Mouse (Mus musculus) embryonic facial prominence, embryonic 10.5 days (tissue): Measurements from ENCODE around the gene Gfpt2. TPM values are rescaled to one million over a fixed set of nuclear protein-coding genes. Genes with fewer than 3 reads are reported as not detected.

ENCODE experiments used
- DNase-seq: peaks from one replicate; pipeline ENCODE4 v3.0.0-alpha.2; 2017; ENCODE audit warnings: low spot score
- H3K27ac ChIP-seq: fragments of 300-500 bp; sonication (generic); replicated peaks from 2 replicates; pipeline ENCODE4 v1.5.1; 2016; ENCODE audit warnings: mild to moderate bottlenecking
- H3K27me3 ChIP-seq: fragments of 300-500 bp; sonication (generic); replicated peaks from 2 replicates; pipeline ENCODE4 v1.6.1; 2016; ENCODE audit warnings: low read depth, mild to moderate bottlenecking; ENCODE audit not compliant: poor library complexity, severe bottlenecking
- H3K36me3 ChIP-seq: fragments of 300-500 bp; sonication (generic); replicated peaks from 2 replicates; pipeline ENCODE4 v1.6.1; 2016; ENCODE audit warnings: mild to moderate bottlenecking, moderate library complexity
- H3K4me1 ChIP-seq: fragments of 300-500 bp; sonication (generic); 2 replicates; pipeline ENCODE4 v1.6.1; 2016
- H3K4me3 ChIP-seq: fragments of 300-500 bp; sonication (generic); 2 replicates; pipeline ENCODE4 v1.5.1; 2016; ENCODE audit warnings: mild to moderate bottlenecking, moderate library complexity
- H3K9me3 ChIP-seq: fragments of 300-500 bp; sonication (generic); 2 replicates; pipeline ENCODE4 v1.6.1; 2016; ENCODE audit warnings: mild to moderate bottlenecking
- WGBS: fragments of 180-500 bp; shearing (Covaris S2); methylation state at CpG from one replicate; pipeline ENCODE4 v1.1.7; 2016; 5-methylcytosine and 5-hydroxymethylcytosine counted together
- polyA plus RNA-seq: library from polyadenylated mRNA; unstranded; fragments of >200 nt; fragmentation: Nextera tagmentation; extraction: Ambion mirVana; gene quantifications from 2 replicates; pipeline ENCODE4 v1.2.1, GENCODE M21; 2016

Gfpt2 gene
- polyA plus RNA-seq, 1 experiment from 2014 or later = 40.5 TPM

GRCm38 (mm10) chr11:49846401-49847070, 52.6 kb downstream of the Gfpt2 start, which contains the start of gene Mapk9:
Mapk9 (plus strand) TSS chr11:49846751.
- Histone ChIP-seq H3K36me3 (peaks cover 7% of the 10 kb centered on the region), H3K27ac (peak within 1 kb of the TSS; percentile 92), H3K27me3 (no peaks in the 10 kb centered on the region), H3K9me3 (no peaks in the 10 kb centered on the region), H3K4me3 (peak within 1 kb of the TSS; percentile 94), H3K4me1 (peaks cover 23% of the 10 kb centered on the region)
- under 1% methylated on average over 68 of the region's 68 CpGs for WGBS
- DNase-seq = peak; percentile 98

- peak; percentile 51 for DNase-seq
- Histone ChIP-seq H3K27ac (peak overlapping the region; percentile 92), H3K4me3 (peak overlapping the region; percentile 94), H3K9me3 (no peaks in the 10 kb centered on the region), H3K36me3 (peaks cover 7% of the 10 kb centered on the region), H3K27me3 (no peaks in the 10 kb centered on the region), H3K4me1 (peaks cover 23% of the 10 kb centered on the region)
- 10% methylated on average over 29 of the region's 29 CpGs for WGBS
These were observed 53.3 kb downstream of the Gfpt2 start for GRCm38 (mm10) chr11:49847071-49847810.

DNA sequence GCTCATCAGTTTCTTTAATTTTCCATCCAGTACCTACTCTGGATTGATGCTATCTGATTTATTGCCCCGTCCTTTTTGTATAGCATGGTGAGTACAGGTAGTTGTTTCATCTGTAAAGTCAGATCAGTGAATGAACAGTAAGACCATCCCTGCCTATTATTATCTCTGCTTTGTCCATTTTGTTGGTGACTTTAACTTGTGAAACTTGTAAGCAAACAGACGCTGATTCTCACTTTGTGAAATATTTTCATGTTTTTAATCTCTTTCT, 53.8 kb downstream of the Gfpt2 start:
- WGBS = 81% methylated on average over 2 of the region's 2 CpGs
- no peaks in the 10 kb centered on the region for H3K27me3 ChIP-seq
- H3K36me3 ChIP-seq = peaks cover 7% of the 10 kb centered on the region
- no peak overlapping the region for H3K27ac ChIP-seq
- peaks cover 23% of the 10 kb centered on the region for H3K4me1 ChIP-seq
- no peak for DNase-seq
- no peaks in the 10 kb centered on the region for H3K9me3 ChIP-seq
- peak overlapping the region; percentile 94 for H3K4me3 ChIP-seq

- 73% methylated on average over 4 of the region's 4 CpGs for WGBS
- DNase-seq = no peak
- peaks cover 23% of the 10 kb centered on the region for H3K4me1 ChIP-seq
- no peaks in the 10 kb centered on the region for H3K9me3 ChIP-seq
- H3K27ac ChIP-seq = no peak overlapping the region
- H3K36me3 ChIP-seq = peaks cover 7% of the 10 kb centered on the region
- H3K4me3 ChIP-seq = peak overlapping the region; percentile 27; the same call in 1 of the 2 replicates
- no peaks in the 10 kb centered on the region for H3K27me3 ChIP-seq
These were observed 54.3 kb downstream of the Gfpt2 start for GRCm38 (mm10) chr11:49848080-49848815.

DNA sequence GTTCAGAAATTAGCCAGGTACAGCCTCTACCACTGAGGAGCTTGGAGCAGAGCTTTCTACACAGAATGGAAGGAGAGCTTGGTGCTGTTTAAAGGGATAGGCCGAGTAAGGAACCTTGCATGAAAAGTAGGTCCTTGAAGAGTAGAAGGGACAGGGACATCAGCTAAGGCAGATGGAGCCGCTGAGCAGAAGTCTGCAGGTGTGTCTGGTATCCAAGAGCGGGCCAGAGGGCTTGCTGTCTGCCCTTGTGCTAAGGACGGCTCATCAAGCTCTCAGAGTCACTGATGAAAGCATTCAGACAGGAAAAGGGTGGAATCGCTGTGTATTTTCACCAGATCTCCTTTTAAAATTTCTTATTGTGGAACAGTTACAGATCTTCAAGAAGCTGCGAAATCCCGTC, 56.4 kb downstream of the Gfpt2 start:
- Histone ChIP-seq H3K9me3 (no peaks in the 10 kb centered on the region), H3K4me1 (peaks cover 23% of the 10 kb centered on the region), H3K4me3 (no peak overlapping the region), H3K27ac (no peak overlapping the region), H3K27me3 (no peaks in the 10 kb centered on the region), H3K36me3 (peaks cover 20% of the 10 kb centered on the region)
- 91% methylated on average over 7 of the region's 7 CpGs for WGBS
- no peak for DNase-seq

DNA sequence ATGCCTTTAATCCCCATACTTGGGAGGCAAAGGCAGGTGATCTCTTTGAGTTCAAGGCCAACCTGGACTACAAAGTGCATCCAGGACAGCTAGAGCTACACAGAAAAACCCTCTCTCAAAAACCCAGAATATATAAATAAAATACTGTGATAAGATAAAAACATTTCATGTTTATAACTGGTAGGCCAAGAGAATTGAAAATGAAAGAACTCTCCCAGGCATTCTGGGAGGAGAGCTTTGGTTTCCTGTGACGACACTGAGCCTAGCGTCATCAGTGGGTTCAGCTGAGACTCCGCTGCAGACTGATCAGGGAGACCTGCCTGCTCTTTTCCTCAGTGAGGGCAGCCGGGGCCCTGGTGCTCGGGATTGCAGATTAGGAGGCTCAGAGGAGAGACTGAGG, 61.2 kb downstream of the Gfpt2 start:
- H3K4me3 ChIP-seq = no peak overlapping the region
- peaks cover 24% of the 10 kb centered on the region for H3K36me3 ChIP-seq
- DNase-seq = no peak
- no peaks in the 10 kb centered on the region for H3K4me1 ChIP-seq
- no peaks in the 10 kb centered on the region for H3K27me3 ChIP-seq
- 86% methylated on average over 5 of the region's 5 CpGs for WGBS
- no peak overlapping the region for H3K27ac ChIP-seq
- no peaks in the 10 kb centered on the region for H3K9me3 ChIP-seq

GRCm38 (mm10) chr11:49861139-49861538, 67.2 kb downstream of the Gfpt2 start:
- H3K27me3 ChIP-seq = no peaks in the 10 kb centered on the region
- H3K4me3 ChIP-seq = no peak overlapping the region
- no peaks in the 10 kb centered on the region for H3K4me1 ChIP-seq
- no peak for DNase-seq
- 89% methylated on average over 4 of the region's 4 CpGs for WGBS
- no peaks in the 10 kb centered on the region for H3K9me3 ChIP-seq
- no peak overlapping the region for H3K27ac ChIP-seq
- peaks cover 21% of the 10 kb centered on the region for H3K36me3 ChIP-seq

DNA sequence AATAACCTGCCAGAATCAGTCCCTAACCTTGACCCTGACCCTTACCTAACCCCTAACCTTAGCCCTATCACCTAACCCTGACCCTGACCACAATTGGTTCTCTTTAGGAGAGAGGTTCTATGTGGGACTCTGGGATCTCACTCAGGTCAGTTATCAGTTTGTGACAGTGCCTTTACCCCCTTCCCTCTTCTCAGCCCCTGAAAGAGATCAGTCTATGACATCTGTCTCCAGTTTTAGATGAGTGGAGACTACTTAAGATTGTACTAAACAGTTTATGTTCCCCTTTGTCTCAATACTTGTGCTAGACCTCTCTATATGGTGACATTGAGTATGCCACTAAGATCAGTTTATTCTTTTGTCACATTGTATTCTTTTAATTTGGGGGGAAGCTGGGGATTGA, 69.9 kb downstream of the Gfpt2 start:
- no peak for DNase-seq
- Histone ChIP-seq H3K4me3 (no peak overlapping the region), H3K27me3 (no peaks in the 10 kb centered on the region)

DNA sequence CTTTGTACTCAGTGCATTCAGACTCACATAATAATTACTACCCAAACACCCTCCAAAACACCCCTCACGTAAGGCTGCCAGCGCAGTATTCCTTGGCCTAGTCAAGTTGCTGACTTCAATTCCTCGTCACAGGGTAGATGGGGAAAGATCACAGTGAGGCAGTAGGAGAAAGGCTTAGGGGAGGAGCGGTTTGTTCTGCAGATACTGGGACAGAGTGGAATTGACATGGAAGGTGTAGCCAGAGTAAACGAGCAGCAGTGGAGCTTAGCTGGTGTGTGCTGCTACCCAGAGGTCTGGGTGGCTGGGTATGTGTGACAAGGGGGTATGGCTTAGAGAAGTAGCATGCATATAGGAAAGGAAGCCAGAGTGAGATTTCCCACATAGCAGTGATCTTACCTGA, 73.3 kb downstream of the Gfpt2 start:
- no peak for DNase-seq
- Histone ChIP-seq H3K9me3 (no peaks in the 10 kb centered on the region), H3K36me3 (peaks cover 44% of the 10 kb centered on the region), H3K4me3 (no peak overlapping the region), H3K27me3 (no peaks in the 10 kb centered on the region), H3K27ac (no peak overlapping the region), H3K4me1 (no peaks in the 10 kb centered on the region)
- 91% methylated on average over 5 of the region's 5 CpGs for WGBS

More for the DNA sequence above, 69.9 kb downstream of the Gfpt2 start:
- no peak overlapping the region for H3K27ac ChIP-seq
- peaks cover 25% of the 10 kb centered on the region for H3K36me3 ChIP-seq
- no peaks in the 10 kb centered on the region for H3K4me1 ChIP-seq
- no peaks in the 10 kb centered on the region for H3K9me3 ChIP-seq

GRCm38 (mm10) chr11:49869762-49870161, 75.8 kb downstream of the Gfpt2 start:
- peak; percentile 56 for DNase-seq
- Histone ChIP-seq H3K27me3 (no peaks in the 10 kb centered on the region), H3K4me3 (no peak overlapping the region), H3K9me3 (no peaks in the 10 kb centered on the region), H3K27ac (no peak overlapping the region), H3K4me1 (no peaks in the 10 kb centered on the region), H3K36me3 (peaks cover 55% of the 10 kb centered on the region)

DNA sequence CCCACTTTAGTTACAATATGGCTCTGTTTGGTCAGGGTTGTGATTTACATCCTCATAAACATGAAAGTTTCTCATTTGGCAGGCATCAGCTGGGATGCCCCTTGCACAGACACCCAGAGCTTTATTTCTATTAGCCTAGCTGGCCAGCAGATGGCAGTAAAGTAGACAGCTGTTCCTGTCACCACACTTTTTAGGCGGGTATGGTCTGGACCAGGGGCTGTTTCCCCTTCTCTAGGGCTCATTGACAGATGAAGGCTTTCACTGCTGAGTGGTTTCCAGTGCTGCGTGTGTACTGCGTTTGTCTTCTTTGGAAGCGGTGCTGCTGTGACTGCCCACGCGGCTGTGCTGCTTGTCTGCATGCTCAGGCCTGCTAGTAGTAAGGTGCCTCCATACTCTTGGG, 77.9 kb downstream of the Gfpt2 start:
- Histone ChIP-seq H3K27me3 (no peaks in the 10 kb centered on the region), H3K4me3 (no peak overlapping the region), H3K27ac (no peak overlapping the region), H3K36me3 (peaks cover 57% of the 10 kb centered on the region), H3K4me1 (no peaks in the 10 kb centered on the region), H3K9me3 (no peaks in the 10 kb centered on the region)
- peak; percentile 59 for DNase-seq
- 66% methylated on average over 6 of the region's 6 CpGs for WGBS

GRCm38 (mm10) chr11:49872779-49873178, 78.8 kb downstream of the Gfpt2 start:
- no peaks in the 10 kb centered on the region for H3K9me3 ChIP-seq
- WGBS = 92% methylated on average over 6 of the region's 6 CpGs
- no peak overlapping the region for H3K4me3 ChIP-seq
- no peaks in the 10 kb centered on the region for H3K4me1 ChIP-seq
- DNase-seq = no peak
- H3K36me3 ChIP-seq = peaks cover 55% of the 10 kb centered on the region
- no peaks in the 10 kb centered on the region for H3K27me3 ChIP-seq
- H3K27ac ChIP-seq = no peak overlapping the region
